Mouse (Mus musculus) embryonic facial prominence, embryonic 15.5 days (tissue): ENCODE data around the gene Prlh. TPM values are rescaled to one million over a fixed set of nuclear protein-coding genes. Genes with fewer than 3 reads are reported as not detected.

ENCODE experiments used
- ATAC-seq: fragments of 200-750 bp; cut with Nextera tagmentation; 2 replicates; pipeline ENCODE4 v1.8.0; 2017; ENCODE audit warnings: low read depth, moderate TSS enrichment; ENCODE audit not compliant: insufficient number of reproducible peaks, low FRiP score, low TSS enrichment
- H3K27ac ChIP-seq: fragments of 300-500 bp; sonication (generic); replicated peaks from 2 replicates; pipeline ENCODE4 v1.5.1; 2015; ENCODE audit warnings: mild to moderate bottlenecking, inconsistent platforms
- H3K27me3 ChIP-seq: fragments of 300-500 bp; sonication (generic); 2 replicates; pipeline ENCODE4 v1.6.1; 2015; ENCODE audit warnings: inconsistent platforms
- H3K36me3 ChIP-seq: fragments of 300-500 bp; sonication (generic); 2 replicates; pipeline ENCODE4 v1.6.1; 2015; ENCODE audit warnings: mild to moderate bottlenecking, inconsistent platforms
- H3K4me1 ChIP-seq: fragments of 300-500 bp; sonication (generic); 2 replicates; pipeline ENCODE4 v1.6.1; 2015; ENCODE audit warnings: inconsistent platforms
- H3K4me2 ChIP-seq: fragments of 300-500 bp; sonication (generic); replicated peaks from 2 replicates; pipeline ENCODE4 v1.6.1; 2015; ENCODE audit warnings: mild to moderate bottlenecking, inconsistent platforms
- H3K4me3 ChIP-seq: fragments of 300-500 bp; sonication (generic); replicated peaks from 2 replicates; pipeline ENCODE4 v1.5.1; 2015; ENCODE audit warnings: mild to moderate bottlenecking, inconsistent platforms
- H3K9ac ChIP-seq: fragments of 300-500 bp; sonication (generic); 2 replicates; pipeline ENCODE4 v1.6.1; 2015; ENCODE audit warnings: inconsistent platforms
- H3K9me3 ChIP-seq: fragments of 300-500 bp; sonication (generic); replicated peaks from 2 replicates; pipeline ENCODE4 v1.6.1; 2016; ENCODE audit warnings: inconsistent platforms
- WGBS: fragments of 180-500 bp; shearing (Covaris S2); methylation state at CpG from one replicate; pipeline ENCODE4 v1.1.7; 2015; 5-methylcytosine and 5-hydroxymethylcytosine counted together
- polyA plus RNA-seq: library from polyadenylated mRNA; unstranded; fragments of >200 nt; fragmentation: Nextera tagmentation; extraction: Ambion mirVana; gene quantifications from 2 replicates; pipeline ENCODE4 v1.2.1, GENCODE M21; 2015

Gene Prlh
- polyA plus RNA-seq, 1 experiment from 2014 or later: not detected

DNA sequence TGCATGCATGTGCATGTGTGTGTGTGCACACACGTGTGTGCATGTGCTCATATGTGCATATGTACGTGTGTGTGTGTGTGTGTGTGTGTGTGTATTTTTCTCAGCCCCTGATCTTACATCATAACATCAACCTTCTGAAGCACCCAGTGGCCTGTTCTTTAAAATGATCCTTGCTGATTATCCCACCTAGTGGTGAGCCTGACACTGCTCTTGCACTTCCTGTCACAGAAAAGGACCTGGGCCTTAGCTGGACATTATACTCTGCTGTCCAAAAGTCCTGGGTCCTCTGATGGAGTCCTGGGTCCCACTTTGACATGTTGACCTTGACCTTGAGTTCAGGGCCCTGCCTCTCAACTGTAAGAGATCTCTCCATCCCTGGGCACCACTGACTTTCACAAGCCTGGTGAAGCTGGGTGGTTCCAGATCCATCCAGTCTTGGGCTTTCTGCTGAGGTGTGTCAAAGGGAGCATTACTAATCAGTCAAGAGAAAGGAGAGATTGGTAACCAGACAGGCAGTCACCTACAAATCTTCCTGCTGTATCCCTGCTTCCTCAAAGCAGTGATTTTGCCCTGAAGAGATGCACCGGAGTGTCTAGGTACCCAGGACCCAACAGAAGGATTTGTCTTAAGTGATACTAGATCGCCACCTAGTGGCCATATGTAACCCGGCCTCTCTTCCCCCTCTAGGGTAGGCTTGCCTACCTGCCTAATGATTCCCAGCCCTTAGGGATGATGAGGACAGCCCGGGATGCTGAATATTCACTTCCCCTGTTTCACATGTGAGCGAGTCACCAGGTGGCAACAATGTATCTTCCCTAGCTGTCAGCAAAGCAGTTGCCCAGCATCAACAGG, 3.6 kb downstream of the Prlh start:
- Histone ChIP-seq H3K4me3 (no peak overlapping the region), H3K9me3 (no peaks in the 10 kb centered on the region), H3K27me3 (peaks cover 5% of the 10 kb centered on the region; the same call in 1 of the 2 replicates), H3K27ac (no peak overlapping the region), H3K4me1 (peaks cover 10% of the 10 kb centered on the region), H3K9ac (no peak overlapping the region), H3K4me2 (no peak overlapping the region), H3K36me3 (no peaks in the 10 kb centered on the region)
- ATAC-seq: peak; percentile 58; the same call in 1 of the 2 replicates
- WGBS: 23% methylated on average over 7 of the region's 7 CpGs

DNA sequence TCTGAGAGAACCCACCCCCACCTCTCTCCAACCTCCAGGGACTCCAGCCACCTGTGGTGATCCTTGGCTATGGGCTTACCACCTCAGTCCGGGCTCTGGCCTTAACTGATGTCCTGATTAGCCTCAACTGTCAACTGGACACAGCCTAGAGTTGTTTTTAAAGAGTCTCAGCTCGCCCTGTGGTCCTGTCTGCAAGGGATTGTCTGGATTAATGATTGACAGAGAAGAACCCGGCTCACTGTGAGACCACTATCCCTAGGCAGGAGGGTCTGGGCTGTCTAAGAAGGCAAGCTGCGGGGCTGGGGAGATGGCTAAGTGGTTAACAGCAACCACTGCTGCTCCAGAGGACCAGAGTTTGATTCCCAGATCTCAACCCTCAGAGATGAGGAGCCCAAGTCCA, 9.6 kb downstream of the Prlh start:
- no peaks in the 10 kb centered on the region; the same call in 1 of the 2 replicates for H3K27me3 ChIP-seq
- no peaks in the 10 kb centered on the region for H3K9me3 ChIP-seq
- no peak overlapping the region for H3K9ac ChIP-seq
- no peak overlapping the region for H3K4me2 ChIP-seq
- H3K27ac ChIP-seq: no peak overlapping the region
- H3K36me3 ChIP-seq: no peaks in the 10 kb centered on the region
- no peak overlapping the region for H3K4me3 ChIP-seq
- no peak for ATAC-seq
- H3K4me1 ChIP-seq: peaks cover 16% of the 10 kb centered on the region
- WGBS: 41% methylated on average over 4 of the region's 4 CpGs

DNA sequence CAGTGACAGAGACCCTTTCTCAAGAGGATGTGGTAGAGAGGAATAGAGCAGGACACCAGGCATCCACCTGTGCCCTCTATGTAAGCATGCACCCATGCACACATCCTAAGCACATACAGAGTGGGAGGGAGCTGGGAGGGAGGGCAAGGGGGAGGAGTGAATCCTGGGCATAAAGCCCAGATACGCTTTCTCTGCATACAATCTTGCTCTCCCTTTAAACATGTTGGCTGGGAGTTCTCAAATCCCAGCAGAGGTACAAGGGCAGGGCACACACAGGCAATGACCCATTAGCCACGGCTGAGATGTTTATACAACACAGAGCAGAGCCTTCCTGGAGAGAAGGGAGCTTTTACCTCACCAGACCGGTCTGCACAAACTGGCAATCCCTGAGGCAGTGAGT, 10.1 kb downstream of the Prlh start:
- H3K27ac ChIP-seq: no peak overlapping the region
- no peaks in the 10 kb centered on the region for H3K9me3 ChIP-seq
- H3K36me3 ChIP-seq: no peaks in the 10 kb centered on the region
- WGBS: 6% methylated on average over 3 of the region's 3 CpGs
- ATAC-seq: 0 out of 2 replicates have a peak, but pooled peaks have one; percentile 44
- H3K9ac ChIP-seq: no peak overlapping the region
- H3K4me2 ChIP-seq: no peak overlapping the region
- H3K27me3 ChIP-seq: no peaks in the 10 kb centered on the region; the same call in 1 of the 2 replicates
- H3K4me1 ChIP-seq: peaks cover 21% of the 10 kb centered on the region
- no peak overlapping the region for H3K4me3 ChIP-seq

DNA sequence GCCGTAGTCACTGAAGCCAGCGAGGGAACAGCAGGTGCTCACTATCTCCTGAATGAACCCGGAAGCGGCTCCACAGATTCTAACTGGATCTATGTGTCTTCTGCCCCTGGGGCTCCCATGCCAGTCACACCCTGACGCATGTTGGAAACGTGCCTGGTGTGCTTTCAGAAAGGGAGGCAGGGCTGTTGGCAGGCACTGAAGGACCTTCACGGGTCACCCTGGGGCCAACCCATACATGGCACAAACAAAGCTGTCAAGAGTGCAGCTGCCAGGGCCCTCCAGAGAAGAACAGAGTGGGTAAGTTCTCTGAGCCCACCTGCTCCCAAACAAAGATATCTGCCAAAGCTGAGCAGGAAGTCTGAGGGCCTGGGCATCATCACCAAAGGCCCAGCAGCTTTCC, 14.7 kb downstream of the Prlh start:
- Histone ChIP-seq H3K9ac (no peak overlapping the region), H3K27ac (no peak overlapping the region), H3K4me1 (peaks cover 38% of the 10 kb centered on the region), H3K36me3 (no peaks in the 10 kb centered on the region), H3K4me3 (no peak overlapping the region), H3K4me2 (no peak overlapping the region), H3K27me3 (no peaks in the 10 kb centered on the region), H3K9me3 (no peaks in the 10 kb centered on the region)
- ATAC-seq: no peak
- WGBS: 56% methylated on average over 7 of the region's 7 CpGs

DNA sequence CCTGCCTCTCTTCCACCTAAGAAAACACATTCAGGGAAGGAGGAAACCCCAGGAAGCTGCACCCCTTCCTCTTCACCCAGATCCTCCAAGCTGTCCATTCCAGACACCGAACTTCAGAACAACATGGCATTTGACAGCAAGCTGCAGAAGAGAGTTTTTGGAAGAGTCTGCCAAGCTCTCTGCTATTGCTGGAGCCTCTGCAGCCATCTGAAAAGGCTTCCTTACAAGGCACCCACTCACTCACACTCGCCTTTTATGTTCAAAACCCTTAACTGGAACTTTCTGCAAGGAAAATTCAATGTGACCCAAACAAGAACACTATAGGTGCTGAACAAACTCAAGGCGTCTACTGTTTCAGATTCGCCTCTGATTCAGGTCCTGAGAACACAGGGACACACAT, 15.7 kb downstream of the Prlh start:
- Histone ChIP-seq H3K36me3 (no peaks in the 10 kb centered on the region), H3K4me2 (no peak overlapping the region), H3K27me3 (no peaks in the 10 kb centered on the region), H3K4me1 (peaks cover 39% of the 10 kb centered on the region), H3K9me3 (no peaks in the 10 kb centered on the region), H3K27ac (no peak overlapping the region), H3K4me3 (no peak overlapping the region), H3K9ac (no peak overlapping the region)
- WGBS: 67% methylated on average over 4 of the region's 4 CpGs
- ATAC-seq: no peak

DNA sequence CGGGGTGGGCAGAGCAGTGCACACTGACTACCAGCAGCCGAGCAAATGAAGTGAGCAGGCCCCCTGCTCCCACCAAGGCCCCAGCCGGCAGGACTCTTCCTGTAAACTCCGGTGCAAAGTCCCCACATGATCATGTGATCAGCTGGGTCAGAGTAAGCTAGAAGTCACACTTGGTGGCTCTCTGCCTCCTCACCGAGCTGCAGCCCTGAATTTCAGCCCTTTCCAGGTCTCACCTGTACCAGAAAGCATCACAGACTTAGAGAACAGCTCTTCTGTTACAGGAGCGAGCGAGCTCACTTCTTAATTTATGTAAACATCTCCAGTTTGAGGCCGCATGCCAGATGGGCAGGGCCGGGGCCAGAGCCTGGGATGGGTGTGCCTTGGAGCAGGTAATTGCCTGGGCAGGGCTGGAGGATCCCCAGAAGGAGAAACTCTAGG, 16.5 kb downstream of the Prlh start, which contains the start of gene Rab17:
Gene Rab17 (minus strand): TSS at position 315 of the 438 bp plus-strand sequence.
- WGBS: 24% methylated on average over 9 of the region's 9 CpGs
- Histone ChIP-seq H3K4me2 (peak within 1 kb of the TSS; percentile 17; the same call in 1 of the 2 replicates), H3K27me3 (no peaks in the 10 kb centered on the region), H3K36me3 (no peaks in the 10 kb centered on the region), H3K9ac (no peak within 1 kb of the TSS), H3K4me3 (peak within 1 kb of the TSS; percentile 11; the same call in 1 of the 2 replicates), H3K4me1 (peaks cover 43% of the 10 kb centered on the region), H3K9me3 (no peaks in the 10 kb centered on the region), H3K27ac (peak within 1 kb of the TSS; percentile 63)
- 0 out of 2 replicates have a peak, but pooled peaks have one; percentile 34 for ATAC-seq

DNA sequence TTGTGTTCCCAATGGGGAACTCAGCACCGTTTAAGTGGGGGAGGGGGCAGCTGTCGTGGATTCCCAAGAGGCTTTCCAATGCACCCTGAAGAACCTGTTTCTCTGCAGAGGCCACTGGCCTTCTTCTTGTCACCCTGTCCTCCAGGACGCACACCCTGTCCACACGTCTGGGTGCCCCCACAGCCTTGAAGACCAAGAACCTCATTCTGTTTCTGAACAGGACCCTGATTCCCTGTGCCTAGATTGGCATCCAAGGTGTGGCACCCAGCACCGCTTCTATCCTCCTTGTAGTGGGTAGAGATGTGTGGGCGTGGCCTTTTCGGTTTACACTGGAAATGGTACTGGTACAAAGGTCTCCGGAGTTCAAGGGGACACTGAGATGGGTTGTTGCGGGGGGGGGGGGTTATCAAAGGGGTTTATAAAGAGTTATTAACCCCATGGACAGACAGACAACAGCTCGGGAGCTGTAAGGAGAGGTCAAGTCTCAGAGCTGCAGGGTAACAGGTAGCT, 17.0 kb downstream of the Prlh start:
- H3K9me3 ChIP-seq: no peaks in the 10 kb centered on the region
- no peak overlapping the region for H3K4me3 ChIP-seq
- H3K4me1 ChIP-seq: peaks cover 47% of the 10 kb centered on the region
- peak overlapping the region; percentile 63 for H3K27ac ChIP-seq
- no peaks in the 10 kb centered on the region for H3K27me3 ChIP-seq
- WGBS: 73% methylated on average over 10 of the region's 10 CpGs
- no peaks in the 10 kb centered on the region for H3K36me3 ChIP-seq
- no peak for ATAC-seq
- H3K4me2 ChIP-seq: no peak overlapping the region
- no peak overlapping the region for H3K9ac ChIP-seq

DNA sequence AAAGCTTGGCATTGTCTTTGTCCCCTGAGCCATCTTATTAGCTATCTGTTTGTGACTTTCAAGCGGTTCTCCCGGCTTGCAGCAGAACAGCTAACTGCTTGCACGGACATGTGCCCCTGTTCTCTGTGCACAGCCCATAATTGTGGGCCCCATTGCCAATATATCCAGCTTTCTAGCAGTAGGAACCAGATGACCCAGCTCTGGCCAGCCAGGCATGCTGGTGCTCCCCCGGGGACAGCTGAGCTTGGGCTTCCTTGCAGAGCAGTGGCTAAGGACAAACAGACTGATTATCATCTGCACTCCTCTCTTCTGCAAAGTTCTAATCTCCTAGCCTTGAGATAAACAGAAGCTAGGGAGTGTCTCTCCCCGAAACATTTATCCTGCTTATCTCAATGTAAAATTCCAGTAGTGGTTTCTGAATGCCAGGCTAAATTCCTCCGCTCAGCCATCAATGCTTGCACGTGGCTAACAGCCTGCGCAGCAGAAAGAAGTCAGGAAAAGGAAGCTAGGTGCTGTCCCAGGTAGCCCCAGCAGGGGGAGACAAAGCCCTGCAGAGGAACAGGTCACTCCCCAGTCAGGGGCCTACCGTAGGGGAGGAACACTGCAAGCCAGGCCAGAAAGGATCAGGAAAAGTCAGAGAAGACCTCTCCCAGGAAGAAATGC, 20.1 kb downstream of the Prlh start:
- Histone ChIP-seq H3K27me3 (no peaks in the 10 kb centered on the region), H3K4me3 (no peak overlapping the region), H3K36me3 (no peaks in the 10 kb centered on the region), H3K27ac (0 out of 2 replicates have a peak overlapping the region, but pooled peaks have one; percentile 52), H3K4me1 (peaks cover 43% of the 10 kb centered on the region), H3K4me2 (no peak overlapping the region), H3K9ac (no peak overlapping the region), H3K9me3 (no peaks in the 10 kb centered on the region)
- ATAC-seq: peak; percentile 67
- WGBS: 7% methylated on average over 9 of the region's 9 CpGs

DNA sequence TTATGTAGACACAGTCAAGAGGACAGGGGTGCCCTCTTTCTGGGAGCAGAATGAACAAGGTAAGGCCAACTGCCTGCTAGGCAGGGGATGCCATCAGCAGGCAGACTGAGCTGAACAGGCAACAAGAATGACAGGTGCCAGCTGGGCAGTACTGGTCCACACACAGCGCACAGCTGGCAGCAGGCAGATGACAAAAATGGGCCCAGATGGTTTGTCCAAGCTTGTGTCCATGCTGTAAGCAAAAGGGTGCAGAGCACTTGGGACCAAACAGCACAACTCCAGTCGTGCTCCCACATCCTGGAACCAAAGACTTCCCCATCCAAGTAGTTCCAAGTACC, 20.6 kb downstream of the Prlh start:
- Histone ChIP-seq H3K9me3 (no peaks in the 10 kb centered on the region), H3K27ac (no peak overlapping the region), H3K4me3 (no peak overlapping the region), H3K27me3 (no peaks in the 10 kb centered on the region), H3K4me1 (peaks cover 42% of the 10 kb centered on the region), H3K4me2 (no peak overlapping the region), H3K36me3 (no peaks in the 10 kb centered on the region), H3K9ac (no peak overlapping the region)
- 79% methylated on average over 2 of the region's 2 CpGs for WGBS
- ATAC-seq: peak; percentile 26; the same call in 1 of the 2 replicates

DNA sequence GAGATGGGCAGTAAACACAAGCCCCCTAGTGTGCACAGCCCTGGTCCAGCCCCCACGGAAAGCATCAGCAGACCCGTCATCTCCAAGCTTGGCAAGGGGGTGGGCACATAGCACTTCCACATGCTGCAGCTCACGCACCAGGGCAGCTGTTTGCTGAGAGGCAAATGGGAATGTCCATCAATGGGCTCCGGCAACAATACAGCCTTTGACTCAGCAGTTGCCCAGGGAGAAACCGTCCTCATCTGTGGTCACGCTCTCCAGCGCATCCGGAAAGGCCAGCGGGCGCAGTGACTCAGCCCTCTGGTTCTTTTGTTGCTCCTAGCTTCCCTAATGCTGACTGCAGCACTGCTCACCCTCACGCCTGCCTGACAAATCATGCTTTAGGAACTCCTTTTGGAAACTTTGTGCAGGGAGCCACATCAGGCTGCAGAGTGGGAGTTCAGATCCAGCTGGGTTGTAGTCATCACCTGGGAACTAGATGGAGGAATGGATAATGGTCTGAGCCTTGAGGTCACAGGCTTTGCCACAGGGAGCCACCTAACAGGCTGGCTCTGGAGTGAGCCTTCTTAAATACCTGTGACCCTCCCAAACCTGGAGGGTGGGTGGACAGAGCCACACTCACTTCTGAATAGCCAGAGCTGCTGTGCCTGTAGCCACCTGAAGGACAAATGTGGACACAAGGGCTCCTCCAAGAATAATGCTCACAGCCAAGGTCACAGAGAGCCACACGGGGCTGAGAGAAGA, 22.2 kb downstream of the Prlh start:
- 0 out of 2 replicates have a peak, but pooled peaks have one; percentile 43 for ATAC-seq
- Histone ChIP-seq H3K9ac (no peak overlapping the region), H3K4me2 (0 out of 2 replicates have a peak overlapping the region, but pooled peaks have one; percentile 8), H3K27ac (no peak overlapping the region), H3K9me3 (no peaks in the 10 kb centered on the region), H3K36me3 (no peaks in the 10 kb centered on the region), H3K27me3 (no peaks in the 10 kb centered on the region), H3K4me3 (no peak overlapping the region), H3K4me1 (peaks cover 32% of the 10 kb centered on the region)
- WGBS: 22% methylated on average over 12 of the region's 12 CpGs

DNA sequence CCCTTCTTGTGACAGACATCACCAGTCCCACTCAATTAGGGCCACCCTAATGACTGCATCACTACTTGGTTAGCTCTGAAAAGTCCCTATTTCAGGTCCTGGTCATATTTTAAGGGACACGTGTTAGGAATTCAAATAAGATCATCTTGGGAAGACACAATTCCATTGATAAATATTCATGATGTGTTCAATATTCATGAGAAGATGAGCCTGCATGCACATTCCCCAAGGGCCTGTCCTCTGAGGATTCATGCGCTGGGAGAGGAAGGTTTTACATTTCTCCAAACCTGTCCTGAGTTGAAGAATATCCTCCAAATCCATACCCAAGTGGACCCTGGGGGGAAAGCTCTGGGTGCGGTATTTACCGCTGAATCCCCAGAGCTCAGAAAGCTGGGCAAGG, 23.1 kb downstream of the Prlh start:
- Histone ChIP-seq H3K9ac (no peak overlapping the region), H3K4me1 (peaks cover 32% of the 10 kb centered on the region), H3K27me3 (no peaks in the 10 kb centered on the region), H3K4me2 (no peak overlapping the region), H3K27ac (no peak overlapping the region), H3K36me3 (no peaks in the 10 kb centered on the region), H3K9me3 (no peaks in the 10 kb centered on the region), H3K4me3 (no peak overlapping the region)
- no peak for ATAC-seq
- 76% methylated on average over 4 of the region's 4 CpGs for WGBS
